Mouse (Mus musculus): ENCODE measurements around the gene Trmt2a.

The Trmt2a gene

GRCm38 (mm10) chr16:18248433-18249363 is at the start of gene Trmt2a, which contains the start of gene Ranbp1:
Gene Trmt2a, plus strand, starts transcription at chr16:18248679.
Gene Ranbp1, minus strand, starts transcription at chr16:18248732.
- peak; percentile 99 to 100 for DNase-seq

- DNase-seq = no peak
Observed at GRCm38 (mm10) chr16:18200062-18200461, 48.4 kb upstream of the Trmt2a start.

- DNase-seq = no peak
Observed at GRCm38 (mm10) chr16:18201620-18202019, 46.9 kb upstream of the Trmt2a start.

- DNase-seq = no peak
Observed at GRCm38 (mm10) chr16:18202061-18202460, 46.4 kb upstream of the Trmt2a start.

GRCm38 (mm10) chr16:18203430-18204091 is 44.9 kb upstream of the Trmt2a start:
- no peak for DNase-seq

GRCm38 (mm10) chr16:18210701-18211416 is 37.6 kb upstream of the Trmt2a start:
- peak; percentile 54 to 80 for DNase-seq

GRCm38 (mm10) chr16:18211417-18212171 is 36.9 kb upstream of the Trmt2a start:
- peak; percentile 85 to 95 for DNase-seq

- no peak for DNase-seq
Observed at GRCm38 (mm10) chr16:18213689-18214088, 34.8 kb upstream of the Trmt2a start.

- no peak for DNase-seq
Observed at GRCm38 (mm10) chr16:18214858-18215257, 33.6 kb upstream of the Trmt2a start.

GRCm38 (mm10) chr16:18217579-18217978 is 30.9 kb upstream of the Trmt2a start, which contains the start of gene Ccdc188:
Gene Ccdc188, plus strand, starts transcription at chr16:18217879.
- no peak for DNase-seq

GRCm38 (mm10) chr16:18218580-18218996 is 29.9 kb upstream of the Trmt2a start:
- no peak for DNase-seq

GRCm38 (mm10) chr16:18220001-18220400 is 28.5 kb upstream of the Trmt2a start:
- DNase-seq = peak; percentile 35 to 57

GRCm38 (mm10) chr16:18220856-18221542 is 27.5 kb upstream of the Trmt2a start:
- no peak for DNase-seq

GRCm38 (mm10) chr16:18221543-18221898 is 27.0 kb upstream of the Trmt2a start:
- DNase-seq = no peak

- DNase-seq = no peak
Observed at GRCm38 (mm10) chr16:18222188-18222587, 26.3 kb upstream of the Trmt2a start.

GRCm38 (mm10) chr16:18227187-18227586 is 21.3 kb upstream of the Trmt2a start:
- DNase-seq = no peak

GRCm38 (mm10) chr16:18227897-18228422 is 20.5 kb upstream of the Trmt2a start:
- no peak for DNase-seq

- DNase-seq = no peak
Observed at GRCm38 (mm10) chr16:18228856-18229255, 19.6 kb upstream of the Trmt2a start.

- DNase-seq = peak in 1 of 2 experiments; percentile 14
Observed at GRCm38 (mm10) chr16:18229622-18230021, 18.9 kb upstream of the Trmt2a start.

GRCm38 (mm10) chr16:18230617-18231016 is 17.9 kb upstream of the Trmt2a start:
- DNase-seq = no peak

GRCm38 (mm10) chr16:18231047-18231446 is 17.4 kb upstream of the Trmt2a start:
- no peak for DNase-seq

Measured in kidney, postnatal 25 days (tissue).